Mouse (Mus musculus): ENCODE measurements around the gene Mast3.

DNA sequence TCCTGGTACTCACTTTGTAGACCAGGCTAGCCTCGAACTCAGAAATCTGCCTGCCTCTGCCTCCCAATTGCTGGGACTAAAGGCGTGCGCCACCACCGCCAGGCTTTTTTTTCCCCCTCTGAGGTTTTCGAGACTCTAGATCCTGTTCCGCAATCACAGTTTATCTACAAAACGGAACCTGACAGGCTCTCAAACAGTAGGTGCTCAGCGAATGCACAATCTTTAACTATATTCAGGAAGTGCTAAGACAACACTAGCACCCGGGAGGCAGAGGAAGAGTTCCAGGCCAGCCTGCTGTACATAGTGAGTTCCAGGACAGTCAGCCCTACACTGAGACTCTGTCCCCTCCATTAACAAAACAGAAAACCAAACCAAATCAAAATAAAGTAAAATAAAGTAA, 39.5 kb downstream of the Mast3 start:
- no peak for TF ChIP-seq USF1 (IDR thresholded peaks at IDR 0.05; ENCODE audit: low read depth)
- TF ChIP-seq E2F4 (IDR thresholded peaks at IDR 0.05; ENCODE audit: insufficient read depth) = no peak
- no peak for TF ChIP-seq TCF12 (IDR thresholded peaks at IDR 0.05; ENCODE audit: insufficient read depth, poor library complexity, severe bottlenecking)
- TF ChIP-seq MAX (IDR thresholded peaks at IDR 0.05; ENCODE audit: low read depth) = no peak
- no peak for TF ChIP-seq POLR2A (IDR thresholded peaks at IDR 0.05; ENCODE audit: insufficient read length, low read depth)
- no peak for TF ChIP-seq REST (IDR thresholded peaks at IDR 0.05; ENCODE audit: insufficient read depth, insufficient read length)
- no peak for TF ChIP-seq CEBPB (IDR thresholded peaks at IDR 0.05; ENCODE audit: insufficient read depth, poor library complexity, severe bottlenecking)

Data from myocyte (in vitro differentiated cells).